Mouse (Mus musculus): ENCODE measurements around the gene Ctu1.
"Not testable (repeated sequence)": the region's sequence is repeated elsewhere in the genome, so short reads cannot be mapped to it uniquely, and the experiment has no call there.

Ctu1 gene

GRCm38 (mm10) chr7:43678517-43678916, 6.7 kb downstream of the Ctu1 start:
- no peak for DNase-seq (ENCODE audit: low spot score in 2 of 2)

GRCm38 (mm10) chr7:43680960-43681359, 9.1 kb downstream of the Ctu1 start:
- peak in 1 of 2 experiments; percentile 63 for DNase-seq (ENCODE audit: low spot score in 2 of 2)

- DNase-seq (ENCODE audit: low spot score in 2 of 2), result not testable (repeated sequence)
Observed at GRCm38 (mm10) chr7:43682511-43682910, 10.7 kb downstream of the Ctu1 start.

- DNase-seq (ENCODE audit: low spot score in 2 of 2), result no peak
Observed at GRCm38 (mm10) chr7:43685088-43685487, 13.3 kb downstream of the Ctu1 start.

GRCm38 (mm10) chr7:43690118-43690517, 18.3 kb downstream of the Ctu1 start, which contains the start of gene Klk14:
Klk14 (plus strand) TSS chr7:43690418.
- DNase-seq (ENCODE audit: low spot score in 2 of 2), result no peak

GRCm38 (mm10) chr7:43710031-43710430, 38.2 kb downstream of the Ctu1 start:
- no peak for DNase-seq (ENCODE audit: low spot score in 2 of 2)

- no peak for DNase-seq (ENCODE audit: low spot score in 2 of 2)
Observed at GRCm38 (mm10) chr7:43712267-43712666, 40.5 kb downstream of the Ctu1 start, which contains the start of gene Klk13. Klk13 (plus strand) TSS chr7:43712567.

GRCm38 (mm10) chr7:43712917-43713316, 41.1 kb downstream of the Ctu1 start:
- DNase-seq (ENCODE audit: low spot score in 2 of 2), result no peak

- DNase-seq (ENCODE audit: low spot score in 2 of 2), result no peak
Observed at GRCm38 (mm10) chr7:43713741-43714351, 42.0 kb downstream of the Ctu1 start.
